Mouse (Mus musculus): ENCODE measurements around the gene Cd59b. TPM values are rescaled to one million over a fixed set of nuclear protein-coding genes. Genes with fewer than 3 reads are reported as not detected.

Cd59b gene
- total RNA-seq, 2 experiments from 2014 or later: 0.51 TPM; not detected in 1

Other genes with a start within 250 kb of the Cd59b start
- gene Lmo2, start 111.9 kb upstream of the Cd59b start, total RNA-seq (2021): 10 to 100 TPM; 22.8 to 30.3 TPM
- gene Fbxo3, start 42.1 kb upstream of the Cd59b start, total RNA-seq (2021): 10 to 100 TPM; 44.7 to 45.6 TPM
- gene 4931422A03Rik, start 41.5 kb upstream of the Cd59b start, total RNA-seq (2021): not detected
- gene Gm10912, start 4.0 kb upstream of the Cd59b start, total RNA-seq (2021): under 1 TPM in 1 of 2 experiments, not detected in 1; 0.34 TPM
- not detected for gene Gm10799, start 1.3 kb upstream of the Cd59b start, total RNA-seq (2021)
- 1 to 10 TPM; 2.0 to 3.2 TPM for gene Cd59a, start 26.0 kb downstream of the Cd59b start, total RNA-seq (2021)
- not detected for gene A930018P22Rik, start 52.9 kb downstream of the Cd59b start, total RNA-seq (2021)

Data from layer of hippocampus, postnatal 10 days (tissue).